Mouse (Mus musculus): ENCODE measurements at regions not wholly inside any gene's neighbourhood (a gene's known extent, or its start where the extent isn't known, plus 50 kb on each side); places are given as distances from the start of the nearest gene placed in this dataset.

DNA sequence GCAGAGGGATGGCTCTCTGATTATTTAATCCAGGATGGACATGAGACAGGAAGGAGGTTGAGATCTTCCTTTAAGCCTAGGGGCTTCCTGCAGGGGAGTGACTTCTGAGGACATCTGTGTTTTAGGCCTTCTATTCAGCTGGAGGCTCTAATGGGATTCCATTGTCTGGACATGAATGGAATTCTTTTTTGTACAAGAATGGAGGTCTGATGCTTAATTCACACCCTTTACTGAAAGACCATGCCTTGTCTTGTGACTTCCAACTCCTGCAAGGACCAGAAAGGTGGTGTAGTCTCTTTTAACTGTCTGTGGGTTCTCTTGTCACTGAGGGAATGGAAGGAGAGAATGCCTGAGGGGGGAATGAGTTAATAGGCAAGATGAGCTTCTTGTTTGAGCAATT lies 106.5 kb downstream of the 1810013L24Rik start:
- no peak for TF ChIP-seq CTCF (IDR thresholded peaks at IDR 0.05; ENCODE audit: low read depth, low read length)
- TF ChIP-seq GATA1 (IDR thresholded peaks at IDR 0.05; ENCODE audit: borderline replicate concordance, low read length): no peak
- no peak for TF ChIP-seq TAL1 (conservative IDR thresholded peaks at IDR 0.05; ENCODE audit: low read depth, low read length)
- TF ChIP-seq GATA2 (IDR thresholded peaks at IDR 0.05; ENCODE audit: borderline replicate concordance, low read depth, low read length): no peak
